Mouse (Mus musculus): ENCODE results near the gene Fam83d.

The Fam83d gene

GRCm38 (mm10) chr2:158746164-158746563 is 21.7 kb upstream of the Fam83d start:
- DNase-seq, result no peak

DNA sequence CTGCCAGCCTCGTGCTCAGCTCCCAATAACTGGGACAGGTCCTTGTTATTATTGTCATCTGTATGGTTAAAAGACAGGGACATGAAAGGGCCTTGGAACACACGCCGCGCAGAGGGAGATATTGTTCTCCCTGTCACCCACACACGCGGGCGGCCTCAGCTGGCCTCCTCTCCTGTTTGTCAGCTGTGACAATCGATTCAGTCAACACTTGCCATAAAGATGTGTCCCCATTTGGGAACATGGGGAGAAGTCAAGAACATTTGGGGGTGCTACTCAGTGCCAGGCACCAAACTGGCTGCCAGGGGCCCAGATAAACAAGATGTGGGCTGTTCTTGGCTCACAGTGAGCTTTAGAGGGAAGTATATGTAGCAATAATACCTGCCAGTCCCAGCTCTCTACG is 18.5 kb upstream of the Fam83d start:
- DNase-seq, result no peak

DNA sequence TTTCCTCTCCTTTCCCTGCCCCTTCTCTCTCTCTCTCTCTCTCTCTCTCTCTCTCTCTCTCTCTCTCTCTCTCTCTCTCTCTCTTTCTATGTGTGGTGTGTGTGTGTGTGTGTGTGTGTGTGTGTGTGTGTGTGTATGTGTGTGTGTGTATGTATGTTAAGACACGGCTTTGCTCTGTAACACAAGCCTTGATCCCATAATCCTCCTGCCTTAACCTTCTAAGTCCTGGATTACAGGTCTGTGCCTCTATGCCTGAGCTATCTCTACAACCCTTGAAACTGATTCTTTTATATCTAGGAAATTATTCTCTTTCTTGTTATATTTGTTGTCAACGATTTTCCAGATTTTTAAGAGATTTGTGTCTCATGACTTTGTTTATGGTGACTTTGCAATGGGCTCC is 7.7 kb upstream of the Fam83d start:
- DNase-seq, result no peak

GRCm38 (mm10) chr2:158762339-158762738 is 5.6 kb upstream of the Fam83d start:
- DNase-seq, result no peak

DNA sequence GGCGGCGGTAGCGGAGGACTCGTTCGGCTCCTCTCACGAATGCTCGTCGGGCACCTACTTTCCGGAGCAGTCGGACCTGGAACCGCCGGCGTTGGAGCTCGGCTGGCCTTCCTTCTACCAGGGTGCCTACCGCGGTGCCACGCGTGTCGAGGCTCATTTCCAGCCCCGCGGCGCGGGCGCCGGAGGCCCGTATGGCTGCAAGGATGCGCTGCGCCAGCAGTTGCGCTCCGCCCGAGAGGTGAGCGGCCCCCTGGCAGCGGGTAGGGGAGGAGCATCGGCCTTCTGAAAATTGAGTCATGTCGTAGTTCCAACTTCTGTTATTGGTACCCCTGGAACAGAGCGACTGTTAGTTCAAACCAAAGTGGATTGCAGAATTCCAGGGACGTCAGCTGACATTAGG is 457 bp downstream of the Fam83d start:
- DNase-seq, result peak in 1 of 2 experiments; percentile 42

DNA sequence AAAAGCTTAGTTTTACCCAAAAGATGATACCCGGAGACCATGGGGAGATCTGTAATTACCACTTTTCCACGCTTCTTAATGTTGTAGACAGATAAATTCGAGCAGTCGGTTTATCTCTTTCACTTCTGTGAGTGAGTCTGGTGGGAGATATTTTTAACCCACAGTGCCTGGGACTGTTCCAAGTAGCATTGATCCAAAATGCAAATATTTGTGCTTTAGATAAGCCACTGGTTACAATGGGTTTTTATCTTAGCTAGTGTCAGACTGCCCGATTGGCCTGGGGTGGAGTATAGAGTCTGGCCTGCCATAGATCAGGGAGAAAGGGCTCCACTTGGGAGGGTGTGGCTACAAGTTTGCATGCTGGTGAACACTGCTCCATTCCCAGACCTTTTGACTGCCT is 878 bp downstream of the Fam83d start:
- DNase-seq, result no peak

DNA sequence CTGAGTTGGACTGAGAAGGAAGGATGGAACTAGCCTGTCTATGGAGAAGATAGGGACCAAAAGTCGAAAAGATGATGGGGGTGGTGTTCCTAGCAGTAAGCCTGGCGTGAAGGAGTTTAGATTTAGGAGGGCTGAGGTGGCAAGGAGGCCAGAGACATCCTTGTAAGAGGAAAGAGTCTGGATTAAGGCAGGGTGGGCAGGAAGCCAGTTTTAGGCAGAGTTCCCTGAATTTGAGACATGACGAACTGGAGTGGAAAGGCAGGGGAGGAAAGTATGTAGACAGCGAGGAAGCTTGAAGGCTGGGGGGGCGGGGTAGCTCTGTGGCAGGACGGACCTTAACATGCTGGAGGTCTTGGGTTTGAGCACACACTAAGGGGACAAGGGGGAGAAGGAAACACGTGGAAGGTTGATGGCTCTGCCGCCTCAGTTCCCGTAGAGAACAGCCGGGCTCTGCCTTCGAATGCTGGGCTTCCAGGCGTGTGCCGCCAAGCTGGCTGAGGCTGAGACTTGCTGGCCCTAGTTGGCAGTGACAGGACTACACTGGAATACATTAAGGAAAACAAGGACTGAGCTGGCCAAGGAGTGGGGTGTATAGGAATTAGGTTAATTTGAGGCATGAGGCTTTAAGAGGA is 2.3 kb downstream of the Fam83d start:
- no peak for DNase-seq

GRCm38 (mm10) chr2:158771066-158771763 is 3.3 kb downstream of the Fam83d start:
- DNase-seq, result no peak

DNA sequence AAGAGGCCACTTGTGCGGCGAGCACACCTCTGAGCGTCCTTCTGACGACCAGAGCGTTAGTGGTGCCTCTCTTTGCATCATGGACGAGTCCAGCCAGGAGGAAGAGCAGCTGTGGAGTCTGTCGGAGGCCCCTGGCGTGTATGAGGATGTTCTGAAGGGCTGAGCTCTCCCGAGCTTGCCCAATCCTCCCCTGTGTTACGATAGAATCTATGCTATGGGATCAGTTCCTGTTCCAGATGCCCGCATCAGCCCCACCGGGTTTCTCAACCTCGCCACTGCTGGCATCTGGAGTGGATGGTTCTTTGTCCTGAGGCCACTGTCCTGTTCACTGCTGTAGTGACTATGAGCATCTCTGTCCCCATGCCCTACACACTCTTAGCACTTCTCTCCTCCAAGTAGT is 4.9 kb downstream of the Fam83d start:
- no peak for DNase-seq

DNA sequence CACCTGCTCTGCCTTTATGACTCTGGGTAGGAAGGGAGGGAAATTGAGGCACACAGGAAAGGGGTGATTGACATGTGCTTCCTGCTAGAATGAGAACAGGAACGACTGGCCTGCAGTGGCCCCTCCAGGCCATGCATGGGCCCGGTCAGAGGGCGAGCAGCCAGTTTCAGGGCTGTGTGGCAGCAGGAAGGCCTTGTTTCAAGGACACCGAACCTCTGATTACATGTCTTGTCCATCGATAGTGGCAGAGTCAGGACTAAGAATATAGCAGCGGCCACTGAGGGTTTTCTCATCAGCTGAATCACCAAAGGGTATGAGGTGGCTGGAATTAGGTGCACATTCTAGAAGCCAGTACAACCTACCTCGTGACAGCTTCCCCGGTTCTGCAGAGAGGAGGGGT is 7.0 kb downstream of the Fam83d start:
- no peak for DNase-seq

GRCm38 (mm10) chr2:158776716-158777115 is 8.8 kb downstream of the Fam83d start:
- DNase-seq, result peak in 1 of 2 experiments; percentile 22

GRCm38 (mm10) chr2:158777490-158777889 is 9.6 kb downstream of the Fam83d start:
- DNase-seq, result no peak

DNA sequence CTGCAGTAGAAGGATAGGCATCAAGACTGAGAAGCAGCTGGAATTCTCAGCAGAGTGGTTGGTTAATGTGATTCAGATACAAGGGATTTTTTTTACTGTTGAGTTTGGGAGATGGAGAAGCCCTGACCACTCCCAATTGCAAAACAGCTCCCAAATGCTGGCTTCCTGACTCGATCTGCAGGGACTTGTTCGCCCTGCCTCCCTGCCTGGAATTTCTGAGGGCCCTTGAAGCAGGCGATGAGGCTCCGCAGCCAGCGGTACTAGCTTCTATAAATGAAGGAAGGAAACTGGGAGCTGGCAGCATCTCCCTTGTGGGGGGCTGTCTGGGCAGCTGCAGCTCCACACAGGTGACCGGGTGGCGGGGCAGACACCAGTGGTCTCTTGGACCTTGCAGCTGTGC is 10.5 kb downstream of the Fam83d start:
- DNase-seq, result no peak

DNA sequence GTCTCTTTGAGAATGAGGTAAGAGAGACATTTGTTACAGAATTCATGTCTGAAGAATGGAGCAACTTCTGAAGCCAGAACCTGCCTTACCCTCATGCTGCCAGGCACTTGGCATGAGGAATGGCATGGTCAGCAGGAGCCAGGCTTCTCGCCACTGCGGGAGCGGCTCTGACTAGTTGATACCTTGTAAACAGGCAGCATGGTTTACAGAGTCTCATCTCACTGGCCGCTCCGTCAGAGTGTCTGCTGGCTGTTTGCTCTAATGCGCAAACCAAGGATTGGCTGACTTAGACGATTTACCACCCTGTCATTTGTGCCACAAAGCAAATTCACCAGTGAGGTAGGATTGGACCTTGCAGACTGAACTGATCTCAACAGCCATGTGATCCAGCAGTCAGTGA is 13.2 kb downstream of the Fam83d start:
- DNase-seq, result peak in 1 of 2 experiments; percentile 42

DNA sequence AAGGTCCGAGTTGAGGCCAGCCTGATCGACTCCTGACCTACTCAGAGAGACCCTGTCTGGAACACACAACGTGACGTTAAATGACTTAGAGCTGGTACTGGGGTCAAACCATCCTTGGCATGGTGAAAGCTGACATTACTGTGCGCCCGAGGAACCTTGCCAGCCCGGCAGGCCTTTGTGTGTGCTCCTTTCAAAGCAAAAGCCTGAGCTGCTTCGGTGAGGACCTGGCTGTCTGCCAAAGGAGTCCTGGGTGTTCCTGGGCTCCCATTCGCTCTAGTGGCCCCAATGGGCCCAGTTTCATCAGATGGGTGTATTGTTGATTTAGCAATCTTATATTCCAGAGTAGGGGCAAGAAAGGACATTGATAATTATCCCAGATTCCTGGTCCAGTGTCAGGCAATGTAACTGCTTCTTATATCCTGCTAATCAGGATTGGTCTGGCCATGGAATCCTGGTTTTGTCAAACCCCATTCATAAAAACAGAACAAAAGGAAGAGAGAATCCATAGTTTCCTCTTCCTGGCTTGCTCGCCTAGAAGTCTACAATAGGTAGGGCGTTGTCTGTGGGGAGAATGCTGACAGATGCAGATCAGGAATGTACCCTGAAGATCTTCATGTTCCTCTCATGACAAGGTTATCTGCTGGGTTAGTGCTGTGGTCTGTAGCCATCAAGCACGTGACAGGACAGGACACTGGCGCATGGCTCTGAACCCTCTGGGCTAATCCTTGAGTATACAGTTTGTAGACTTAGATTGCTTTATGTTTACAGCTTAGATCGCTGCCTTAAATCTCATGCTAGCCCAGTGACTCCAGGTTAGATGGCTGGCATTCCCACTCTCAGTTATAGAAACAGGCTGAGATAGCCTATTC is 19.3 kb downstream of the Fam83d start:
- no peak for DNase-seq

GRCm38 (mm10) chr2:158794494-158795004 is 26.7 kb downstream of the Fam83d start, which contains the start of gene Dhx35:
Gene Dhx35, plus strand, starts transcription at chr2:158794807.
- DNase-seq, result peak; percentile 91 to 94

GRCm38 (mm10) chr2:158795043-158795442 is 27.1 kb downstream of the Fam83d start:
- no peak for DNase-seq

- DNase-seq, result no peak
Observed at GRCm38 (mm10) chr2:158795875-158796274, 28.0 kb downstream of the Fam83d start.

GRCm38 (mm10) chr2:158799328-158799727 is 31.4 kb downstream of the Fam83d start:
- DNase-seq, result no peak

GRCm38 (mm10) chr2:158800788-158801187 is 32.9 kb downstream of the Fam83d start:
- no peak for DNase-seq

GRCm38 (mm10) chr2:158803575-158803974 is 35.7 kb downstream of the Fam83d start:
- no peak for DNase-seq

GRCm38 (mm10) chr2:158815686-158816085 is 47.8 kb downstream of the Fam83d start:
- no peak for DNase-seq

DNA sequence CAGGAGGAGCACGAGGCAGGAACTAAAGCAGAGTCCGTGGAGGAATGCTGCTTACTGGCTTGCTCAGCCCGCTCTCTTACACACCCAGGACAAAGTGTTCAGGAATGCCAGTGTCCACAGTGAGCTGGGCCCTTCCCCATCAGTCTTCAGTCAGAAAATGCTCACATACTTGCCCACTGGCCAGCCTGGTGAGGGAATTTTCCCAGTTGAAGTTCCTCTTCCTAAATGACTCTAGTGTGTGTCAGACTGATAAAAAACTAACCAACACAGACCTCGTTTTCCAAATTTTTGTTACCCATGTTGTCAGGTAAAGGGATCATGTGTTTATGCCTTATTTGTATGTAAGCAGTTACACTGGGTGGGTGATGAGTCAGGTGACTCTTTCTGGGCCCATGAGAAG is 48.3 kb downstream of the Fam83d start:
- DNase-seq, result no peak
